Mouse (Mus musculus): Measurements from ENCODE around the gene Arhgef40. TPM values are rescaled to one million over a fixed set of nuclear protein-coding genes. Genes with fewer than 3 reads are reported as not detected.

Gene Arhgef40
- 10 to 100 TPM; 52.7 to 57.9 TPM for total RNA-seq (2021)

DNA sequence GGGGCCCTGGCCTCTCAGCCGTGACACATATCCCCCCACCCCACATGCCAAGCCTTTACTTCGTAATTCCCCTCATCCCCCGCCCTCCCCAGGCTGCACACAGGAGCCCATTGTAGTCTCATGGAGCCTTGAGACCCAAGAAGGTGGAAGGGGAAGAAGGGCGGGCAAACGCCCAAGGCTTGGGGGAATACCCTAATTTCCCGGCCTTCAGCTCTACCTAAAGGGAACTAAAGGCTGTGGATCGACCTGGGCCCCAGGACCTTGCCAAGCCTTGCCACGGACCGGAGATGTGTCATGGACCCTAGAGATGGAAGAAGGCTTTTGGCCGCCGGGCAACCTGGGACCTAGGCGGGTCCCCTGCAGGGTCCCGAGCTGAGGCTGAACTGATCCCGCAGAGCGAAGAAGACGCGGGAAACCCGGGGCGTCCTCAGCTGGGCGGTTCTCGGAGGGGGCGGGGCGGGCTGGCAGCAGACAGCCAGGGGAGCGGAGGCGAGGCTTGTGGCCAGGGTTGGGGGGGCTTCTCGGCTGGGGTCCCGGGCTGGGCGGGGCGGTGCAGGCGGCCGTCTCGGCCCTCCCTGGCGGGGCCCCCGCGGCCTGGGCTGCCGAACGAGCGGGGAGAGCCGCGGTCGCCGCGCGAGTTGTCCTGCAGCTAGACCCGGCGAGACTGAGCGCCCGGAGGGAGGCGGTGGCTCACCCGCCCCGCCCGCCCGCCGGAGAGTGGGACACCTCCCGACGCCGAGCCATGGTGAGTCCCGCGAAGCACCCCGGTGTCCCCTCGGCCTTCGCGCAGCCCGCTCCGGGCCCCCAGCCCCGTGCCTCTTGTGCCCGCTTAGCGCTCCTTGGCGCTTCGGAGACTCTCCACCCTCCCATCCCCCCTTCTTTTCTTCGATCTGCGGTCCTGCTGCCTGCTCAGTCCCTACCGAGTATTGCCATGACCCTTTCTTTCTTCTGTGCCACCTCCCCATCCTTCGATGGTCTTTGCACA lies at the start of gene Arhgef40:
Gene Arhgef40 (plus strand): TSS at position 473 of the 985 bp plus-strand sequence.
- peak; percentile 84 to 88 for DNase-seq
- intact Hi-C loops (cut with DNase I): loop anchor here (5.0 kb wide), 2 partner anchors 52 to 77 kb away; no protein-coding TSS in a partner anchor

DNA sequence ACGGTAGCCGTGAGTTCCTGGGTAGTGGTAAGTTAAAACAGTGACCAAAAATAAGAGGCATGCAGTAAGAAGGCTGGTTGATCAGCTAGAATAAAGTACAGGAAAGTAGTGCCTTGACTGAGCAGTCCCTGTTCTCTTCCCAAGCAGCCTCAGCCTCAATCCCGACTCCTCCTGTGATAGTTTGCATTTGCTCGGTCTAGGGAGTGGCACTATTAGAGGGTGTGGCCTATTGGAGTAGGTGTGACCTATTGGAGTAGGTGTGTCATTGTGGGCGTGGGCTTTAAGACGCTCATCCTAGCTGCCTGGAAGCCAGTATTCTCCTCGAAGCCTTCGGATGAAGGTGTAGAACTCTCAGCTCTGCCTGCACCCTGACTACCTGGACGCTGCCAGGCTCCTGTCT lies 45.5 kb upstream of the Arhgef40 start:
- DNase-seq: no peak
- intact Hi-C loops (cut with DNase I): loop anchor here (10.0 kb wide), 1 partner anchor 54 kb away; the partner anchor contains the start of gene Mettl17

DNA sequence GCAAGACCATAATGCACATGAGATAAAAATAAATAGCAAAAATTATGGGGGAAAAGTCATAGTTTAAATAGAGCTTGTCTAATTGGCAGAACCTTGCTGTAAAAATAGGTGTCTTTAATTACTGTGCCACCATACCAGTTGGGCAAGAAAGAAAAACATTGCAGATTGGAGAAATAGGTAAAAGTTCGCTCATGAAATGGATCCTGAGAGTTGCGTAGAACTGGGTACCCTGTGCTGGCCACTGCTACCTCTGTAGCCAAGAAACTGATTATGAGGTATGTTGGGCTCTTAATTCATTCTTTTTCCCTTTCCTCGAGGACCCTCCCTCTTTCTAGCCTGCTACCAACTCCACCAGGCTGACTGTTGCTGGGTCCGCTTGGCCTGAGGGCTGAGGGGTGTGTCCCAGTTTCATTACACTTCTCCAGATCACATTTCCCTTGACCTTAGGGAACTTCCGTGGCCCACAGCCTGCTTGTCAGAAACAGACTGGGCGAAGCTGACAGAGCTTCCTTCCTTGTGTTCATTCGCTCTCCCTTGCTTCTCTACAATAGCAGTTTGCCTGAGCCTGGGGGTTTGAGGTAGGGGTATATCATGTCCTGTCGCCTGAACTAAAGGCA lies 43.5 kb upstream of the Arhgef40 start:
- intact Hi-C loops (cut with DNase I): no loop called here
- peak; percentile 19 to 36 for DNase-seq

DNA sequence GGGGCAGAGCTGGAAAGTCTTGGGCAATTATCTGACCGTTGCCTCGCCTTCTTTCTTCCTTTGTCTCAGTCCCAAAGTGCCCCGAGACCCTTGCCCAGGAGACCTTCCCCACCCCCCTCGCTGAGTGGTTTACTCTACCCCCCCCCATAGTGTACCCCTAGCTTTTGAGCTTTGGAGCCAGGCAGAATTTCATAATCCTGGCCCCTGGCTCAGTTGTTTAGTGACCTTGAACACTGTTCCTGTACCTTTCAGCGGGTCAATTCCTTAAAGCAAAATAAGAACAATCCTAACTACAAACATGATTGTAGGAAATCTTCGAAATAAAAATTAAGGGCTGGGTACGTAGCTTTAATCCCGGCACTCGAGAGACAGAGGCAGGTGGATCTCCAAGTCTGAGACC lies 42.9 kb upstream of the Arhgef40 start:
- DNase-seq: no peak
- intact Hi-C loops (cut with DNase I): no loop called here

DNA sequence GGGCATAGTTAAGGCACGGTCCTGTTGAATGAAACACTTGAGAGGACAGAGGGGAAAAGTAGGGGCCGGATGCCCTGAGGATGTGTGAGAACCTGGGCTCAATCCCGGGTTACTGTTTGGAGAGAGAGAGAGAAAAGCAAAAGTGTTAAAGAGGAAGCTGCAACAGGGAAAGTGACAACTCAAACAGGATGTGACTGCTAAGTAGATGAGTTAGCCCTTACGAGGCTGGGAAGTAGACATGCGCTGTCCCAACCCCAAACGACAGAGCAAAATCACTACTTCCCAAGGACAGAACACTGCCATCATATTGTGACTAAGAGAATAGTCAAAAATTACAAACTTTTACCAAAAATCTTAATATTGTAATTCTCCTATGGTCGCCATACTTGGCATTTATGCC lies 42.3 kb upstream of the Arhgef40 start:
- no peak for DNase-seq
- intact Hi-C loops (cut with DNase I): no loop called here

- intact Hi-C loops (cut with DNase I): no loop called here
- DNase-seq: no peak
These were observed 41.2 kb upstream of the Arhgef40 start for GRCm38 (mm10) chr14:51943336-51943735.

DNA sequence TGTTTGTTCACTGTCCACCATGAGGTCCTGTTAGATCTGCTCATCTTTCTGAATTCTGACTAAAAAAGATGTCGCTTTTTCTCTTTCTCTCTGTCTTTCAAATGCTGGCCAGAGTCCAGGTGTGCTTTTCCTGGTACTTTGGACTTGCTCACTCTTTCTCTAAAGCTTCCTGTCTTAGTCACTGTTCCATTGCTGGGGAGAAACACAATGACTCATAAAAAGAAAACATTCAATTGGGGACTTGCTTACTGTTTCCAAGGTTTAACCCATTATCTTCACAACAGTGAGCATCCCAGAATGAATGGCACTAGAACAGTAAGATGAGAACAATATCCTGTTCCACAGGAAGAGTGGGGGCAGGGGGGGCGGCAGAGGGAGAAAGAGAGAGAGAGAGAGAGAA lies 24.2 kb upstream of the Arhgef40 start:
- DNase-seq: no peak
- intact Hi-C loops (cut with DNase I): no loop called here

DNA sequence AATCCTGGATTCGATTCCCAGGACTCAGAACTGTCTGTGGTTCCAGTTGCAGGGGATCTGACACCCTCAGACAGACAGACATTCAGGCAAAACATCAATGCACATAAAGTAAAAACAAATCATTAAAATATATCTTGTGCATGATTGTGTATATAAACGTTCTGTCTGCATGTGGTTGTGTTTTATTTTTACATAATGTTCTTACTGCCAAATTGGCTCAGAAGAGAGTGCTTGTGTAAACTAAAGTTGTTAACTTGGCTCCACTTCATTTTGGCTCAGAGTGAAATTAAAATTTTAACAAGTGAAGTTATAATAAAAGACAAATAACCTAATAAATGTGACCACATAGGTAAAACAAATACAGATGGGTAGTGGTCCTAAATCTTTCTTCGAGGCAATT lies 17.1 kb upstream of the Arhgef40 start:
- intact Hi-C loops (cut with DNase I): no loop called here
- DNase-seq: no peak

GRCm38 (mm10) chr14:51979252-51979651 lies 5.3 kb upstream of the Arhgef40 start:
- intact Hi-C loops (cut with DNase I): no loop called here
- no peak for DNase-seq

- DNase-seq: no peak
- intact Hi-C loops (cut with DNase I): loop anchor here (5.0 kb wide), 2 partner anchors 51 to 76 kb away; no protein-coding TSS in a partner anchor
These were observed 1.3 kb upstream of the Arhgef40 start for GRCm38 (mm10) chr14:51983251-51983650.

DNA sequence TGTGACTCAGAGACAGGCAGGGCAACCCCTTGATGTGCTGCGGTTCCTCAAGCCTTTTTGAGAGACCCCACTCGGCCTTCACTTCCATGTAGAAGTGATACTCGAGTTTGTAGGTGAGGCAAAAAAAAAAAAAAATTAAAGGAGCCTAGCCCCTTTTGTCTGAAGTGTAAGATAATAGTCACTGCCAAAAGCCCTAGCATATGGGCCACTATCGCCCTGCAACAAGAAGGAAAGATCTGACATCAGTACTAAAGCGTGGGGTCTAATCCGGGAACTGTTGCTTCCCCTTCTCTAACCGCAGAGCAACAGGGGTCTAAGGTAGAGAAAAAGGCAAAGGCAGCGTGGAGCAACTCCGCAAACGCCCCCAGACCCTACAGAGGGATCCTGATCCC lies 668 bp upstream of the Arhgef40 start:
- no peak for DNase-seq
- intact Hi-C loops (cut with DNase I): loop anchor here (5.0 kb wide), 2 partner anchors 52 to 77 kb away; no protein-coding TSS in a partner anchor

- intact Hi-C loops (cut with DNase I): no loop called here
- DNase-seq: peak; percentile 89 to 93
These were observed 1.0 kb downstream of the Arhgef40 start for GRCm38 (mm10) chr14:51985301-51986152.

- intact Hi-C loops (cut with DNase I): no loop called here
- DNase-seq: no peak
These were observed 1.6 kb downstream of the Arhgef40 start for GRCm38 (mm10) chr14:51986153-51986505.

DNA sequence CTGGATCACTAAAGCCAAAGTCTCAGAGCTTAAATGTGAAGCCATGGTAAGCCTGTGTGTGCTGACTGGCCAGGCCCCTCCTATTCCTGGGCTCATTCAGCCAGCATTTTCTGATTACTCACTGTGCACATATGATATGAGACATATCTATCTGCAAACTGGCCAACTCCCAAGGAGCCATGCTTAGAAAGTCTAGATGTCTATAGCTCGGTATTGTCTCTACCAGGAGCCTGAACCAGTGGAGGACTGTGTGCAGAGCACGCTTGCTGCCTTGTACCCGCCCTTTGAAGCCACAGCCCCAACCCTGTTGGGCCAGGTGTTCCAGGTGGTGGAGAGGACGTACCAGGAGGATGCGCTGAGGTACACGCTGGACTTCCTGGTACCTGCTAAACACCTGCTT lies 2.7 kb downstream of the Arhgef40 start:
- DNase-seq: no peak
- intact Hi-C loops (cut with DNase I): no loop called here

- intact Hi-C loops (cut with DNase I): no loop called here
- DNase-seq: no peak
These were observed 4.2 kb downstream of the Arhgef40 start for GRCm38 (mm10) chr14:51988731-51989130.

- intact Hi-C loops (cut with DNase I): no loop called here
- no peak for DNase-seq
These were observed 5.0 kb downstream of the Arhgef40 start for GRCm38 (mm10) chr14:51989461-51989970.

- intact Hi-C loops (cut with DNase I): no loop called here
- no peak for DNase-seq
These were observed 9.9 kb downstream of the Arhgef40 start for GRCm38 (mm10) chr14:51994453-51994852.

DNA sequence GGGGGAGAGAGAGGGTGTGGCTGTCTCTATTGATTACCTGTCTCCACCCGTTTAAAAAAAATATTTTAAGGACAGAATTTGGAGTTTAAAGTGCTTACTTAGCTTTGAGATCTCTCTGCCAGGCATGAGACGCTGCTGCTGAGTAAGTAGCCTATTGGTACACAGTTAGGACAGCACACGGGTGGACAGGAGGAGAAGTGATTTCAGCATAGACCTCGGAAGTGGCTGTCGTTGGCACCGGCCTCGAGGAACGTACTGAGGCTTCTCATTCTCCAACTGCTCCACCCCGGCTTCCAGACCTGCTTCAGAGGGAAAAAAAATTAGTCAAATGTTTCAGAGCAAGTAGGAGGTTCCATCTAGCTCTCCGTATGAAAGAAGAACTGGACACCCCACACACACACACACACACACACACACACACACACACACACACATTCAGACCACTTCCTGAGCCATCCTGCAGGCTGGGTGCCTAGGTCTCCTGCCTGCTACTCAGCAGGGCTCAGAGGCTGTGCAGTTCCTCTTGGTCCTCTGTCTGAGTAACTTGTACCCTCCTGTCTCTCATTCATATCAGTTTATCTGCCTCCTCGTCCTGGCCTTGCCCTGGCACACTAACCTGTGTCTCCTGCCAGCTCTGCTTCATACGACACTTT lies 10.8 kb downstream of the Arhgef40 start:
- intact Hi-C loops (cut with DNase I): no loop called here
- DNase-seq: no peak

DNA sequence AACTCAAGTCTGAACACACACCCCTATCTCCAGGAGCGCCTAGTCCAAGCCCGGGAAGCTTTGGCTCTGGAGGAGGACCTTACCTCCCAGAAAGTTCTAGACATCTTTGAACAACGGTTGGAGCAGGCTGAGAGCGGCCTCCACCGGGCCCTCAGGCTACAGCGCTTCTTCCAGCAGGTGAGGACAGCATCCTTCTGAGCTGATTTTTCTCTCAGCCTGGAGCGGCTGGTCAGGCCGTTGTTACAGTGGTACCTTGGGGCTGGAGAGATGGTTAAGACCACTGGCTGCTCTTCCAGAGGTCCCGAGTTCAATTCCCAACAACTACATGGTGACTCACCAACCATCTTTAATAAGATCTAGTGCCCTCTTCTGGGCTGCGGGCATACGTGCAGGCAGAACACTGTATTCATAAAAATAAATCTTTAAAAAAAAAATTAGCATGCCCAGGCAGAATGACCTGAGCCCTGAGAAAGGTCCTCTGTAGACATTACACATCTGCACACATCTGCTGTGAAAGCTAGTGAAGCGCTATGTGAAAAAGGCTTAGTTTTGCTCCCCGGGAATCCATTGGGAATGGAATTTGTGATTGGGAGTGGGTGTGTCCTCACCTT lies 11.8 kb downstream of the Arhgef40 start:
- intact Hi-C loops (cut with DNase I): no loop called here
- DNase-seq: peak in 1 of 2 experiments; percentile 45

- DNase-seq: peak in 1 of 2 experiments; percentile 30
- intact Hi-C loops (cut with DNase I): no loop called here
These were observed 12.3 kb downstream of the Arhgef40 start for GRCm38 (mm10) chr14:51996866-51997265.
